28 mouse cellular contexts compared by ENCODE assay signal in genomic region chr3:102064566-102064965, GRCm38 (mm10). TPM values are rescaled to one million over a fixed set of nuclear protein-coding genes. Genes with fewer than 3 reads are reported as not detected.
DNase-seq lines count a peak whose midpoint lies in the region; ATAC-seq lines count a peak whose summit lies in the region.
"Had no signal": no experiment of that assay in that cellular context is flagged by ENCODE, and none has a peak within 500 bp of the region (broad histone marks: within the 10 kb centered on the region; RNA-seq: fewer than 3 reads in every experiment).

No protein-coding gene starts in this region.

- intact Hi-C loops in heart, postnatal 25 days (cut with DNase I), result loop anchor here (5.0 kb wide), 1 partner anchor 167 kb away; no protein-coding TSS in a partner anchor
- intact Hi-C loops in heart, postnatal 14 days (cut with DNase I), result loop anchor here (5.0 kb wide), 1 partner anchor 167 kb away; no protein-coding TSS in a partner anchor

- no peaks in the 10 kb centered on the region for H3K27me3 ChIP-seq in heart, embryonic 12.5 days (replicated peaks)
- no peaks in the 10 kb centered on the region for H3K27me3 ChIP-seq in intestine, embryonic 15.5 days (replicated peaks)
- H3K27me3 ChIP-seq: forebrain, embryonic 13.5 days; heart, embryonic 13.5 days had no signal

- WGBS in heart, embryonic 12.5 days, result 54% methylated on average over 6 of the region's 6 CpGs
- WGBS in intestine, embryonic 15.5 days, result 78% methylated on average over 6 of the region's 6 CpGs

- no peaks in the 10 kb centered on the region for H3K36me3 ChIP-seq in heart, embryonic 12.5 days
- no peaks in the 10 kb centered on the region for H3K36me3 ChIP-seq in intestine, embryonic 15.5 days
- H3K36me3 ChIP-seq: forebrain, embryonic 10.5 days; heart, embryonic 13.5 days had no signal

- no peak overlapping the region for H3K4me3 ChIP-seq in heart, embryonic 12.5 days
- H3K4me3 ChIP-seq in intestine, embryonic 15.5 days (replicated peaks), result no peak overlapping the region
- H3K4me3 ChIP-seq: forebrain, embryonic 10.5 days; forebrain, embryonic 13.5 days; gastrocnemius, adult 2 months; heart, embryonic 13.5 days had no signal

- no peak overlapping the region for H3K9ac ChIP-seq in heart, embryonic 12.5 days
- H3K9ac ChIP-seq in intestine, embryonic 15.5 days, result no peak overlapping the region
- H3K9ac ChIP-seq: forebrain, embryonic 13.5 days; heart, embryonic 13.5 days; hindbrain, embryonic 14.5 days had no signal

- no peak for ATAC-seq in heart, embryonic 12.5 days (ENCODE audit: insufficient number of reproducible peaks, low FRiP score)
- no peak for ATAC-seq in intestine, embryonic 15.5 days
- ATAC-seq: activated CD4-positive, CD25-positive, alpha-beta regulatory T cell, adult 4 months; forebrain, embryonic 13.5 days; forebrain, embryonic 16.5 days; hindbrain, postnatal 0 days; inflammation-experienced regulatory T-cells, adult 6 months had no signal

- no peaks in the 10 kb centered on the region for H3K9me3 ChIP-seq in heart, embryonic 12.5 days (replicated peaks)
- H3K9me3 ChIP-seq in intestine, embryonic 15.5 days, result no peaks in the 10 kb centered on the region
- H3K9me3 ChIP-seq: forebrain, embryonic 10.5 days; forebrain, embryonic 13.5 days; heart, embryonic 13.5 days had no signal

- peaks cover 70% of the 10 kb centered on the region for H3K4me1 ChIP-seq in heart, embryonic 12.5 days (replicated peaks)
- peaks cover 4% of the 10 kb centered on the region for H3K4me1 ChIP-seq in intestine, embryonic 15.5 days (replicated peaks)

- DNase-seq in heart, adult 11 months, result peak; percentile 93
- DNase-seq in heart, postnatal 25 days (ENCODE audit: low spot score), result no peak
- DNase-seq in heart, adult 9 months (ENCODE audit: low spot score in 2 of 2), result peak; percentile 26 to 40
- DNase-seq in heart, postnatal 14 days, result peak; percentile 16 to 51
- DNase-seq: adrenal gland, adult 8-10 months; adrenal gland, postnatal 25 days; cerebellum, adult 11-12 months; cerebellum, adult 8-10 months; cerebellum, postnatal 10 days; cerebellum, postnatal 36 days; gastrocnemius, adult 2 months; gastrocnemius, postnatal 14 days; kidney, adult 2 months had no signal

- no peak overlapping the region for H3K27ac ChIP-seq in heart, embryonic 12.5 days (ENCODE audit: poor library complexity, severe bottlenecking)
- H3K27ac ChIP-seq in intestine, embryonic 15.5 days, result no peak overlapping the region
- H3K27ac ChIP-seq: forebrain, embryonic 10.5 days; forebrain, embryonic 13.5 days; gastrocnemius, adult 2 months; heart, embryonic 13.5 days; hindbrain, embryonic 14.5 days; hindbrain, postnatal 0 days had no signal

- H3K4me2 ChIP-seq in heart, embryonic 12.5 days, result no peak overlapping the region
- H3K4me2 ChIP-seq in intestine, embryonic 15.5 days (replicated peaks), result no peak overlapping the region
- H3K4me2 ChIP-seq: forebrain, embryonic 13.5 days; heart, embryonic 13.5 days; hindbrain, embryonic 14.5 days had no signal

RNA-seq across cellular contexts. Expression of gene Casq2, which starts 21.6 kb away (rescaled TPM):
- 1,000 to 10,000 TPM; 1,096 to 1,107 TPM for total RNA-seq in heart, postnatal 25 days (2021)
- 105 and 108 TPM in 2 replicates for polyA plus RNA-seq in heart, embryonic 12.5 days (2016; fragmentation: Nextera tagmentation; extraction: Ambion mirVana)
- total RNA-seq in heart, postnatal 14 days (2021), result 1,000 to 10,000 TPM; 1,042 to 1,098 TPM
- 1.5 and 1.7 TPM in 2 replicates for polyA plus RNA-seq in intestine, embryonic 15.5 days (2015; fragmentation: Nextera tagmentation; extraction: Ambion mirVana)
- polyA plus RNA-seq: activated CD4-positive, CD25-positive, alpha-beta regulatory T cell, adult 4 months; forebrain, embryonic 10.5 days; inflammation-experienced regulatory T-cells, adult 6 months had no signal

RNA-seq across cellular contexts. Expression of gene Nhlh2, which starts 54.7 kb away (rescaled TPM):
- not detected for total RNA-seq in heart, postnatal 25 days (2021)
- polyA plus RNA-seq in heart, embryonic 12.5 days (2016; fragmentation: Nextera tagmentation; extraction: Ambion mirVana), result 0.09 and 0.14 TPM in 2 replicates
- total RNA-seq in heart, postnatal 14 days (2021), result not detected
- polyA plus RNA-seq in intestine, embryonic 15.5 days (2015; fragmentation: Nextera tagmentation; extraction: Ambion mirVana), result 0.06 TPM in 1 of 2 replicates, not detected in the other
- total RNA-seq: adrenal gland, adult 8-10 months; adrenal gland, postnatal 25 days; ES-E14; gastrocnemius, adult 2 months; gastrocnemius, postnatal 14 days; gastrocnemius, postnatal 4 days had no signal
- polyA plus RNA-seq: activated CD4-positive, CD25-positive, alpha-beta regulatory T cell, adult 4 months; heart, embryonic 13.5 days; heart, embryonic 16.5 days; inflammation-experienced regulatory T-cells, adult 6 months; intestine, postnatal 0 days; kidney, adult 2 months; kidney, embryonic 14.5 days had no signal
